Mouse (Mus musculus): ENCODE results near the gene Dock4.
A peak's percentile ranks its signal among the peaks of the same experiment; 100 is the strongest.

The Dock4 gene

DNA sequence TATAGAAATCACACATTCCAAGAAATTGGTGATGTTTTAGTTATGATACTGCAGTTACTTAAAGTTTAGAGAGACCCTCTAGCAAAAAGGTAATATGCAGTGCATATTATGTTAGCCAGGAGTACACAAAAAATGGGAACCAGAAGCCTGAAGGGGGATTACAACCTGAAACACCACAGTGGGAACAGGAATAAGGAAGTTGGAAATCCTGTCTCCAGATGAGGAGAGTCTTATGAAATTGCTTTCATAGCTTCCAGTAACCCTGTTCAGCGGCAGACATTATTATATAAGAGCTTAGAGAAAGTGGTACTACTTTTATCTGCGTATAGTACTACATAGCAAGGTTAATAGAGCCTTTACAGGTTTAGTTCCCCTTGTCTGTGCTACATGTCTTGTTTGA, 210.1 kb downstream of the Dock4 start:
- no peak for DNase-seq (ENCODE audit: low spot score)

DNA sequence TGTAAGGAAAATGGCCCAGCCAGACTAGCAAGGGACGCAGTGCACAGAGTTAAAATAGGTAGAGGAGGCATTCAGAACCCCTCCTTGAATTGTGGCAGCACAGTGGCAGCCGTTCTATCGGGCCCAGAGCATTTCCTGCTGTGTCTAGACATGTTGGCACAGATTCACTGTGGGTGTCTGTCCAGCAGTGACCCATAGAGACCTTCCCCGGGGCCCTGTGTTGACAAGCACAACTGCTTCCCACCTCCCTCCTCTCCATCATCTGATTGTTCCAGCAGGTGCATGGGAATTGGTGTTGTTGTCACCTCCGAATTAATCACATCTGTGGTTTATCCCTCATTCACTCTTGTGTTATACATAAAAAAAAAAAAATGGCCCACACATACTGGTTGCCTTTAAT, 210.7 kb downstream of the Dock4 start:
- DNase-seq (ENCODE audit: low spot score), result no peak

DNA sequence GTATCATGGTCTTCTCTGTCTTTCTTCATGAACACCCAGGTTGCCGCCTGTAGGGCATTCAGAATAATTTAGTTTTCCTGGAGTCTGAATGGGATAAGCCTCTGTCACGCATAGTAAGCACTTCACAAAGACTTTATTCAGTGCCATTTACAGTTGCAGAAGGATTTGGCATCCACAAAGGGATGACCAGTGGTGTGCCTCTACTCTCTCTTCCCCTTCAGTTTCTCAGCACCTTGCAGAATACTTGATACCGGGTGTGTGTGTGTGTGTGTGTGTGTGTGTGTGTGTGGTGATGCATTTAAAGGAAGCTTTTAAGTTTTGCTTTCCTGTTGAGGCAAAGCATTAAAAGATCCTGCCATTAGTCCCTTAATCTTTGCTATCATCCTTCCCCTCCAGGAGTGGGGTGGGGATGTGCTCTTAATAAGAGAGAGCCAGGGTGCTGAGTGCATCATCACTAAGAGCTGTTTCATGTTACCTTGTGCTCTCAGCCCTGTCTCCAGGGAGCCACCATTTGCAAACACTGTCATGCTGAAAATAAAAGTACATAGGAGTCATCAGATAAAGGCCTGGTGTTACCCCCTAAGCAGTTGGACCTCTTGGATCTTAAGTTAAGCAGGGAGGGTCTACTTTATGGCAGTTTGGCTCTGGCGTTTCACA, 211.6 kb downstream of the Dock4 start:
- DNase-seq (ENCODE audit: low spot score), result peak; percentile 11

DNA sequence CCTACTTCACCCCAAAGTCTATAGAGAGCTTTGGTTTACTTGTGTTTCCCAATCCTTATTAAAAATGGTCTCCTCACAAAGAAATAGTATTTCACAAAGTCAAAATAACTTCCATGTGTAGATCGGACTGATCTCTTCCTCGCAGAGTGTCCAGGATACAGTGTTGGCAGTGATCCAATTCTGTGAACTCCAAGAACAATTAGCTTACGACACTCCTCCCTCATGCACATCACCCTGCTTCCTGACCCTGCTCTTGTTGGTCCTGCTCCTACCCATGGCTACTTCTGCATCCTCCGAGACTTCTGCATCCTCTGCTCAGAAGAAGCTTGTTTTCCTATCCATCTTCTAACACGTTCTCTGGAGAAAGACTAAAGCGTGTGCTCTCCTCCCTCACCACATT, 213.9 kb downstream of the Dock4 start:
- DNase-seq (ENCODE audit: low spot score), result no peak

DNA sequence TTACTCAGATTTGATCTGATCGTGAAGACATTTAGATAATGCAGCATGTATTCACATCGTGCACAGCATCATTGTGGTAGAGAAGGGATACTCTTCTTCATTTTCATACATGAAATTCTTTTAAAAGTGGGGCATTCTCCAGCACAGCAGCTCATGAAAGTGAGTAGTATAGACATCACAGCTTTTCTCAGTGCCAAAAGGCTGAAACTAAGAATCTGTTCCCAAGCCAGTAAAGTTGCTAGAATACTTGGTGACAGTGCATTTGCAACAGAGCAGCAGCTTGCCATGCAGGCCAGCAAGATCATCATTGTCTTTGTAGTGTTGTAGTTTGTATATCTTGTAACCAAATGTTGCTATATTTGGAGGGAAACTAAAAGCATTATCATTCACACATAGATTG, 223.7 kb downstream of the Dock4 start:
- no peak for DNase-seq (ENCODE audit: low spot score)

DNA sequence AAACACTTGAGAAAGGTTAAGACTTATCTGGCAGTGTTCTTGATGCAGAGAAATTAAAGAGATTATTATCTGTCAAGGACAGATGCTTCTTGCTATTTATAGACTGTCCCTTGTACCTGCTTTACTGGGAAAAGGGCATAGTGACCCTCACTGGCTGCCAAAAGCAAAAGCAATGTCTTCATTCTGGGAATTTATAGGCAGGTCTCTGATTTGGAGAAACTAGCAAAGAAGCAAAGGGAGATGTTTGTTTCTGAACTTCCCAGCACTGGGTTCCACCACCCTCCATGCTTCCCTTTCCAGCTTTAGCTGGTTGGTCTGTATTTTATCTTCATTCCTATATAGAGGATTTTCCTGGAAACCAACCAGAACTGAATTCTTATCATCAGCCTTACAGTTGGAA, 225.0 kb downstream of the Dock4 start:
- DNase-seq (ENCODE audit: low spot score), result no peak

DNA sequence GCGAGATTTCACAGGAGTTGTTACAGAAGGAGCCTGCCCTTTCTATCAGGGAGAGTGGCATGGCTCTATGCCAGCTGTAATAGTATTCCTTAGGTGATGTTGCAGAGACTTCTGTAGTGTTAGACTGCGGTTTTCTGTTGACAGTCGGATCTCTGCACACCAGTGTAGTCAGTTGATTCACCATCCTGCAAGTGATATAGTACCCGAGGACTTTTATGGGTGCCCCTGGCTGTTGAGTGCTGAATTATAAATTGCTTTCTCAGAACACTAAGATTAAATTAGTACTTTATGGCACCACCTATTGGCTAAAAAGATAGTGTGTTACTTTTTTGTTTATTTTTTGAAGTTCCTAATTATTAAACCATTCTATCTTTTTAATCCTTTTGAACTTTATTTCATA, 234.0 kb downstream of the Dock4 start:
- DNase-seq (ENCODE audit: low spot score), result no peak

DNA sequence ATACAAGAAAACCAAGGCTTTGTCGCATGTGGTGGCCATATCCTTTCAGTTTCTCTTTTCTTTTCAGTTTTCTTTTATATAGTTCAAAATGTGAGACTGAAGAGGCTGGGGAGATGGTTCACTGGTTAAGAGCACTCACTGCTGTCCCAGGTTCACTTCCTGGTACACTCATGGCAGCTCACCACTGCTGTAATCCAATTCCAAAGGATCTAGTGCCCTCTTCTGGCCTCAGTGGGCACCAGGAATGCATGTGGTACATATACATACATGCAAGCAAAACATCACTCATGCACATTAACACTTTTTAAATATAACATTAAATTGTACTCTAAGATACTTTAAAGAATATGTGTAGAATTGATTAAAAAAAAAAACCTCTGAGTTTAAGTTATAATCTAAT, 234.8 kb downstream of the Dock4 start:
- DNase-seq (ENCODE audit: low spot score), result peak; percentile 45

DNA sequence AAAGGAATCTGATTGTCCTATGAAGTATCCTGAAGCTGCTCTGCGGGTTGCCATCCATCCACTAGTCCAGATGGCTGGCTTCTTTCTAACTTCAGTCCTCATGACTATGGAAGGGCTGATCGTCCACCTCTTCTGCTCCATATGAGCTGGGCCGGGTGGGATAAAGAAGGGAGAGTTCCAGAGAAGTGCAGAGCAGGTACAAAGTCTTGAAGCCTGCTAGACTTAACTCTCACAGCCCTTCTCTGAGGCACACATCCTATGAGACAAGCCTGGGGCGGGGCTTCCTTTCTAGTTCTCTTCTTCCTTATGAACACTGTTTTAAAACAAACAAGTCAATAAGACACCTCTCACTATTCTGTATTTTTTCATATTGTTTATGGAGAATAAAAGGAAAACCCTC, 245.7 kb downstream of the Dock4 start:
- no peak for DNase-seq (ENCODE audit: low spot score)

DNA sequence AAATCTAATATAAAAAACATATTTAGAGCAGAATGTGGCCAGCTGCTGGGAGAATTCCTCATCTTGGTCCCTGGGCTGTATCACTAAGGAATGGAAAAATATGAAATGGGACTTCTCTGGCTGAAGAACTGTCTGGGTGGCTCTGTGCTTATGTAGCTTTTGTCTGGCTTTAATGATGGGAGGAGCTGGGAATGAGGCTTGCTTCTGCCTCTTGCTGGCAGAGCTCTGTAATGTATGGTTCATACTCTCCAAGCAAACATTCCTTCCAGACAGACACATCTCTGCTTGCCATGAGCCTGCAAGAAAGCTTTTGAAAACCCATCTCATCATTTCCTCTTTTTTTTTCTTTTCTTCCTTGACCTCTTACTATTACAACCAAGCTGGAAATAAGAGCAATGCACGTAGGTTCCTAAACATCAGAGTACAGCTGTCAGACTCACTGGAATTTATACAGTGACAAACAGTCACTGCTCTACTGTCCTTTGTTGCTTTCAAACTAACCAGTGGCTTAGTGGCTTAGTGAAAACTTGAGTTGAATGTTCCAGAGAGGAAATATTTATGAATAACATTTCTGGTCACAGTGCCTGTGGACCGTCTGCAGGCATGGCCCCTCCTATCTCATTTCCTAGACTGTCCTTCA, 248.4 kb downstream of the Dock4 start:
- DNase-seq (ENCODE audit: low spot score), result no peak

DNA sequence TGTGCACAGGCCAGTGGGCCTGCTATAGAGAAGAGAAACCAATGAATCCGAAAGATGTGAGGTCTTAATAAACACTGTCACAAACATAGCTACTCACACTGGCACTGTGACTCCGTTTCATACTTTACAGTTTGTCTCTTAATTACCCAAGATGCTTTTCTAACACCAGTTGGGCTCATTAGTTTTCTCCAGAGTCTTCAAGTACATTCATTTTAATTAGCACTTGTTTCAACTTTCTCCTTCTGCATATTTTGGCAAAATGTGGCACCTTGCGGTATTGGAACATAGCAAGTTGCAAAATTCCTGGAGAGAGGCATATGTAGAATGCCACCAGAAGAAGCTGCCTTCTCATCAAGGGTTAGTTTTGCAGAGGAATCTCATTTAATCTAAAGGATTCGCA, 252.6 kb downstream of the Dock4 start:
- no peak for DNase-seq (ENCODE audit: low spot score)

DNA sequence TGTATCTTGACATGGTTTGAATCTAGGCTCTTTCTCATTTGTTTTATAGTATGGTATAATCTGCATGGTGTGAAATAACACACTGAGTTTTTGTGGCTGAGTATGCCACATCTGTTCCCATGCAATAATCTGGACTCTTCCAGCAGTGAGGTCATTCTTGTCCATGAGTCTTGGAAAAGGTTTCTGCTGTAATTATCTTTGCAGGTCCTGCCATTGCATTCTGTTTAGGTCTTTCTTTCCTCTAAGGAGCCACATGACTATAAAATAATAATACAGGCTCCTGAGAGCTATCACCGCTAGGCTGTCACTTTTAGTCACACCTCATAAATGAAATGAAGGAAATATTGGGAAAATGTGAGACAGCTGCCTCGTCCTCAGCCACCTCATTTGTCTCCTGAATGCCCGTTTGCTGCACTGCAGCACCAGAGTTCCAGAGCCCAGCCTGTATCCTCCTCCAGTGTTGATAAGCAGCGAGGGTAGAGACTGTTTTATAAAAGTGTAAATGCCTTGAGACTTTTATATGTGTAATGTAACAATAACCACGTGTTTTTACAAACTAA, 256.6 kb downstream of the Dock4 start:
- no peak for DNase-seq (ENCODE audit: low spot score)

DNA sequence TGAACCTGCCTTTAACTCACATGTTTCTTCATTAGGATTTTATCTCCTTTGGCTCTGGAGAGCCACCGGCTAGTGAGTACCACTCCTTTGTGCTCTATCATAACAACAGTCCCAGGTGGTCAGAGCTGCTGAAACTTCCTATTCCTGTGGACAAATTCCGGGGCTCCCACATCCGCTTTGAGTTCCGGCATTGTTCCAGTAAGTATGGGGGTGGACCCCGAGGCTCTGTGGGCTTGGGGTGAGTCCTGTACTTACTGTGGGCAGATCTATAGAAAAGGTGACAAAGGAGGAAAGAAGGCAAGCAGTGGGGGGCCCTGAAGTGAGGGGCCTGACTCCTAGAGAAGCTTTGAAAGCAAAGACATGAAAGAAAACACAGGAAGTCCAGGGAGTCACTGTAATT, 258.5 kb downstream of the Dock4 start:
- DNase-seq (ENCODE audit: low spot score), result no peak

DNA sequence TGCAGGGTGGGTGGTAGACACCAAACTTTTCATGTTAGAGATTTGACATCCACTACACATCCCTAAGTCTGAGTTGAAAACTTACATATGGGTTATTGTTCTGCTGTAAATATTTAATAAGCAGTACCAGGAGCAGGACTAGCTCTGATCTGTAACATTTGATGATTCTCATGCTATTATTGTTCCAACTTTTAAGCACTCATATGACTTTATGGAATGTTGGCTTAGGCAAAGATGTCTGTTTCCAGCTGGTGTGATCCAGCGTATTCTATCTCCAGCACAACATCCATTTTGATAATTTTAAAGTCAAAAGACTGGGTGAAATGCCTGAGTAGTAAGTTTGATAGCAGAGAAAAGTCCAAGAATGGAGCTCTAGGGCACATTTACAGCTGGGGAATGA, 261.4 kb downstream of the Dock4 start:
- no peak for DNase-seq (ENCODE audit: low spot score)

DNA sequence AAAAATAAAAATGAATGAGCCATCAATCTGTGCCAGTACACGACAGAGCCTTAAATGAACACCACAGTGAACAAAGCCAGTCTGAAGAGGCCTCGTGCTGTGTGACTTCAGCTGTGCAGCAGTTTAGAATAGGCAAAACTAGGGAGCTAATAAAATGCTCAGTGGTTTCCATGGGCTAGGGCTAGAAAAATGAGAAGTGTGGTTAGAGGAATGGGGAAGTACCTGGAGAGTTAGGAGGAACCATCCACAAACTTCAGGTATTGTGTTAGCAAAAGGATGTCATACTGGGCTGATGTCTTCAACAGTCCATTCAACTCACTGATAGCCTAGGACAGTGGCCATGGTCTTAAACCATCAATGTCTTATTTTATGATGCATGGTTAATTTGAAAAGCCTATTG, 263.3 kb downstream of the Dock4 start:
- no peak for DNase-seq (ENCODE audit: low spot score)

DNA sequence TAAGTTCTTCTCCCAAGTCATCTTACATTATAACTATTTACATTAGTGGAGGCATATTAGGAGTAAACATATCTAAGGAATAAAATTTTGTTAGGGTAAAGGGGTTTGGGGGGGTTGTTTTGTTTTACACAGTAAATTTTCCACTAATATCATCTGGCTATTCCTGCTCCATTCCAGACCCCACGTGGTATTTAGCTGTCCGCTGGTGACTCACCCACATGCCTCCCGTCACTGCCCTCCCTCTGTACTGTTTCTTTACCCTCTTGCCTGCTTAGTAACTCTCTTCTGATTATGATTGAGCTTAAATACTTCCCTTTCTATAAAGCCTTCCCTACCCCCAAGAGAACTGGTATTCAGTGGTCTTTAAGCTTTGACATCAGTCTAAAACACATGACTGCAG, 266.5 kb downstream of the Dock4 start:
- DNase-seq (ENCODE audit: low spot score), result no peak

DNA sequence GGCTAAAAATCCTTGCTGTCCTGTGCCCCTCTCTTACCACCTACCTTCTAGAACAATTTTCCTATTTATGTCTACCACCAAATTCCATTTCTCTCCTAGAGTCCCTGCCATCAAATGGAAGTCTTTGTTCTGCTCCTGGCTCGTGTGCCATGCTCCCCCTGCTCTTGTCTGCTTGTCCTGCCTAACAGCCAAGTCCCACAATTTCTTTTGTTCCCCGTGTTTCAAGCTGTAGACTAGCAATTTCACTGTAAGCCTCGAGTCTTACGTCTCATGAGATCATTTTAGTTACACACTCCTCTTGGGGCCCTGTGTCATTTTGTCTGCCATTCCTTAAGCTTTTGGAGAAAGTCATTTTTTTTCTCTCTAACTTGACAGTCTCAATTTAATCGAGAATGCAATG, 268.5 kb downstream of the Dock4 start:
- DNase-seq (ENCODE audit: low spot score), result no peak

DNA sequence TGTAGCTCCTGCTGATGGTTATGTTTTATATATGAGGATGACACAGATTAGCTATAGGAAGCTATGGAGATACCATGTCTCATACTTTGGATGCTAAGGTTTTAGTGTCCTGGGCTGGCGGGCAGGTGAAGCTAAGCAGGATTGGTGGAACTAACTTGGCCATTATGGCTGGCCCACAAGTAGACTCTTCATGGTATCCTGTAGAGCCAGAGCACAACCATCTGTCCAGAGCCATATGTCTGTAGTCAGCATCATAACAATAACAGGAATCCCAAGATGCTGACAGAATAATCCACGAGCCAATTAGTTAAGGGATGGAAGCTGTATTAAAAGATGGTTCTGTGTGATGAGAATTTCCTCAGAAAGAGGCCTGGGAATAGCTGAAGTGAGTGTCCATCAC, 269.4 kb downstream of the Dock4 start:
- no peak for DNase-seq (ENCODE audit: low spot score)

DNA sequence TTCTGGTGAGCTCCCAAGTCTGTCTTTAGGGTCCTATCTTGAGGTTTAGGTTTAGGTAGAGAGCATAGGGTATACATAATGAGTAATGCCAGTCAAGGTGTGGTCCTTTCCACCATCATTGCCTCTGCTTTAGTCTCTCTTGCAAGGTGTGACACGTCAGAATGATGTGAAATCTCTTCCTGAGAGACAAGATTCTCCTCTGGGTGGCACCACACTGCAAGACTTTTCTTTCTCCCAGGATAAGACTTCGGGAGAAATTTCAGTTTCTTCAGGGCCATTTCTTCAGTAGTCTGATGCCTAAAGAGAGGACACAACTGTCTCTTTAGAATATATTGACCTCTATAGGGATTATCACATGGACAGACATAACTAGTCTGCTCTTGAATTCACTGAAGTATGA, 282.6 kb downstream of the Dock4 start:
- DNase-seq (ENCODE audit: low spot score), result no peak

DNA sequence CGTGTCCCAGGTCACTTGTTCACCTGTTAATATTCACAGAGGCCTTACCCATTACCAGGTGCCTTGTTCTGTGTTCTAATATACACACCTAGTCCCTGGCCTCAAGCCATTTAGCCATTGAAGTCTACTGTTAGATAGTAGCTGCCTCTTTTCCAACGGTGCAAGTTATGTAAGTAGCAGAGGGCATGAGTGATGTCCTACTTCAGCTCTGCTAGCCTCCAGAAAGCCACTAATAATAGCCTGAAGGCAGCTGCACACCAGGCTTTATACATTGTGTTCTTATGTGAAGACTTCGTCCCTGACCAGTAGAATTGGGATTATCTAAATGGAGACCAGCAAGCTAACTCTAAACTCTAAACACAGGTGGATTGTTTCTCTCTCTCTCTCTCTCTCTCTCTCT, 285.0 kb downstream of the Dock4 start:
- no peak for DNase-seq (ENCODE audit: low spot score)

DNA sequence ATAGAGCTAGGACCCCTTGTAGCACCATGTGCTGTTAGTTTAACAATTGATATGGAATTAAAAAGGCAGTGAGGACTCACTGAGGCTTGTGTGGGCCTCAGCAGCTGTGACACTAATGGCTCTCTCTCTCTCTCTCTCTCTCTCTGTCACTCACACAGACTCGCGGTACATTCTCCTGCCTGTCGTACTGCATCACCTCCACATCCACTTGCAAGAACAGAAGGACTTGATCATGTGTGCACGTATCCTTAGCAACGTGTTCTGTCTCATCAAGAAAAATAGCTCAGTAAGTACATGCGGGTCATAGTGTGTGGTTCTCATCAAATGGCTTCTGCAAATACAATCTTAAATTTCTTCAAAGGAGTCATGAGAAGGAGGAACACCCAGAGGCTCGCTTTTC, 299.7 kb downstream of the Dock4 start:
- DNase-seq (ENCODE audit: low spot score), result peak; percentile 36

DNA sequence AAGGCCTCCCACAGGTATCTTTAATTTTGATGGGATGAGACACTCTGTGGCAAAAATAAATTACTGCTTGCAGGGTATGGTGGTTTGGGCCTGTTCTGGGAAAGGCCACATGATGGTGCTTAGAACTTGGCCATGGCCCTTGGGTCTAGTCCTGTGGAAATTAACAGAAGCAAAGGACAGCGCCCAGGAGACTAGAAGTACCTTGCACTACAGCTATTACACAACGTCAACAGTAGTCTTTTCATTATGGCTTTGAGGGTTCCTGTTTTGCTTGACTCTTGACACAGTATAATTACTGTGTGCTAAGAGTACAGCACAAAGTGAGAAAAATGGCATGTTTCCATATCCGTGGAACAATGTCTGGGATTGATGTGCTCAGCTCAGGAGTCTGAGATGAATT, 300.3 kb downstream of the Dock4 start:
- no peak for DNase-seq (ENCODE audit: low spot score)

DNA sequence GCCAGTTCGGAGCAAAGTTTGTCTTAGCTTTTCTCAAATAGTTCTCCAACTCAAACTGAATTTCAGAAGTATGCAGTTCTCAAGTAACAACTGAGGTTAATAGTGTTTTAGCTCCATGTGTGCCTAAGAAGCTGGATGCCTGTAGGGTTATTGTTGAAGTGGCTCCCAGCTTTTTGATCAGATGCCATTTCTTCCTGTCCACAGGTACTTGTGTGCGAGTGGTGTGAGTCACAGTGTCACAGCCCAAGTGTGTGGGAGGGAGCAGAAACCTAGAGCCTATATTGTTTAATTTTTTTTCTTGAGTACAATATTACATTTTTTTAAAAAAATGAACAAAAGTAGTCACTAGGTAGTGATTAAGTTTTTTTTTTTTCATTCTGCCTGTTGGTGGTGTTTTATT, 313.5 kb downstream of the Dock4 start:
- DNase-seq (ENCODE audit: low spot score), result no peak

DNA sequence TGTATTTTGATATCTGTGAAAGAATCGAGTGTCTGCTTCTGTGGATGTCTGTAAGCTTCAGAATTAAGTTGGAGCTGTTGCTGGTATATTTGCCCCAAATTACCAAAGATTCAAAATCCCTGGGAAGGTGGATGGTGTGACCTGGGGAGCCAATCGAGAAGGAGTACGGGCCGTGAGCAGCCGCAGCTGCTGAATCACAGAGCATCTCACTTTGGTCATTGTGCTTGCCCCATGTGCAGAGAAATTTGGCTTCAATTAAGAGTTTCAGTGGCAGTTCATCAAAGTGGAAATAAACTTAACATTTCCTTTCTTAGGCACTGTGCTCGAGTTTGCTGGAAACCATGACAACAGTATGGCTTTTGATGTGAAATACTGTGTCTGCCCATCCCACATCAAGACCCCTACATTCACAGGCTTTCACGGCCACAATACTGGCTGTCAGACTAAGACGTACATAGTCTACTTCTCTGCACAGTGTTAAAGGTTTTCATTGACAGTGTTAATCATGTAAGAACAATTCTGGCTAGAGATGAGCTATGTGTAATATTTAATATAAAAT, 321.6 kb downstream of the Dock4 start:
- DNase-seq (ENCODE audit: low spot score), result no peak

Measured in retina, embryonic 14.5 days (tissue).